Mouse (Mus musculus) C2C12 (cell line): ENCODE data around the gene Gast. TPM values are rescaled to one million over a fixed set of nuclear protein-coding genes. Genes with fewer than 3 reads are reported as not detected.
"Not testable (repeated sequence)": the region's sequence is repeated elsewhere in the genome, so short reads cannot be mapped to it uniquely, and the experiment has no call there.

Experiments
- H3K27me3 ChIP-seq: one replicate; pipeline ENCODE4 v1.6.1; 2011; ENCODE audit not compliant: control insufficient read depth, insufficient read depth, insufficient read length
- H3K36me3 ChIP-seq: one replicate; pipeline ENCODE4 v1.6.1; 2011; ENCODE audit not compliant: control insufficient read depth, insufficient read depth
- H3K4me3 ChIP-seq: one replicate; pipeline ENCODE4 v1.5.1; 2011; ENCODE audit warnings: mild to moderate bottlenecking, control low read depth; ENCODE audit not compliant: poor library complexity, insufficient read depth, severe bottlenecking
- H3K79me2 ChIP-seq: one replicate; pipeline ENCODE4 v1.6.1; 2011; ENCODE audit not compliant: control insufficient read depth, insufficient read depth
- H3K79me3 ChIP-seq: one replicate; pipeline ENCODE4 v1.6.1; 2011; ENCODE audit warnings: low read depth, control low read depth
- H3ac ChIP-seq: one replicate; pipeline ENCODE3; 2011; ENCODE audit warnings: low read depth; ENCODE audit not compliant: control insufficient read depth, insufficient read length
- CEBPB ChIP-seq: IDR thresholded peaks from one replicate; pipeline ENCODE4 v1.6.1; 2011; ENCODE audit warnings: low read depth, mild to moderate bottlenecking, control low read depth, moderate library complexity
- CTCF ChIP-seq: IDR thresholded peaks from one replicate; pipeline ENCODE4 v1.5.1; 2011; ENCODE audit not compliant: control insufficient read depth, insufficient read depth, insufficient read length
- FOSL1 ChIP-seq: IDR thresholded peaks from one replicate; pipeline ENCODE4 v1.8.0; 2011; ENCODE audit warnings: mild to moderate bottlenecking, low read length; ENCODE audit not compliant: poor library complexity, insufficient read depth, severe bottlenecking
- MAX ChIP-seq: IDR thresholded peaks from one replicate; pipeline ENCODE4 v1.6.1; 2011; ENCODE audit warnings: mild to moderate bottlenecking, control low read depth
- MYOD1 ChIP-seq: IDR thresholded peaks from one replicate; pipeline ENCODE4 v1.6.1; 2011; ENCODE audit warnings: low read depth; ENCODE audit not compliant: control insufficient read depth, insufficient read length
- MYOG ChIP-seq: IDR thresholded peaks from one replicate; pipeline ENCODE4 v1.6.1; 2011; ENCODE audit not compliant: control insufficient read depth, insufficient read length; ENCODE audit errors: extremely low read depth
- USF1 ChIP-seq: IDR thresholded peaks from one replicate; pipeline ENCODE4 v1.6.1; 2011; ENCODE audit warnings: low read depth, mild to moderate bottlenecking, control low read depth, moderate library complexity
- polyA plus RNA-seq: library from polyadenylated mRNA; unstranded; fragments of >200 nt; fragmentation: generic; extraction: Trizol; gene quantifications from one replicate; pipeline ENCODE4 v1.2.1, GENCODE M21; 2012; ENCODE audit warnings: missing spikeins

Gene Gast
- polyA plus RNA-seq, 1 experiment, result not detected

DNA sequence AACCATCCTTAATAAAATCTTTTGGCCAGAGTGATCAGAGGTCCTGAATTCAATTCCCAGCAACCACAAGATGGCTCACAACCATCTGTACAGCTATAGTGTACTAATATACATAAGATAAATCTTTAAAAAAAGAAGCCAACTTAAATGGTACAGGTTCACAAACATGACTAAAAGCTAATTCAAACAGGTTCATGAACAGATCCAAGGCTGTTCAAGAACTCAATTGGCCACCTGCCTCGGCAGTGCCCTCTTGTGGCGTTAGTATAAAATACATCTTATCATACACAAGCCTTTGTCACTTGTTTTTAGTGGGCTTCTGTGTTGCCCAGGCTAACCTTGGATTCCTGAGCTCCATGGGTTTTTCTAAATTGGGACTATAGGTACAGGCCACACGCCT is 10.6 kb upstream of the Gast start:
- Histone ChIP-seq H3ac (no peak overlapping the region), H3K79me2 (peaks cover 25% of the 10 kb centered on the region), H3K79me3 (peaks cover 16% of the 10 kb centered on the region), H3K27me3 (no peaks in the 10 kb centered on the region), H3K36me3 (peaks cover 22% of the 10 kb centered on the region), H3K4me3 (no peak overlapping the region)
- TF ChIP-seq CTCF (no peak), MYOD1 (no peak), MYOG (no peak), FOSL1 (no peak), USF1 (no peak), CEBPB (no peak), MAX (no peak)

DNA sequence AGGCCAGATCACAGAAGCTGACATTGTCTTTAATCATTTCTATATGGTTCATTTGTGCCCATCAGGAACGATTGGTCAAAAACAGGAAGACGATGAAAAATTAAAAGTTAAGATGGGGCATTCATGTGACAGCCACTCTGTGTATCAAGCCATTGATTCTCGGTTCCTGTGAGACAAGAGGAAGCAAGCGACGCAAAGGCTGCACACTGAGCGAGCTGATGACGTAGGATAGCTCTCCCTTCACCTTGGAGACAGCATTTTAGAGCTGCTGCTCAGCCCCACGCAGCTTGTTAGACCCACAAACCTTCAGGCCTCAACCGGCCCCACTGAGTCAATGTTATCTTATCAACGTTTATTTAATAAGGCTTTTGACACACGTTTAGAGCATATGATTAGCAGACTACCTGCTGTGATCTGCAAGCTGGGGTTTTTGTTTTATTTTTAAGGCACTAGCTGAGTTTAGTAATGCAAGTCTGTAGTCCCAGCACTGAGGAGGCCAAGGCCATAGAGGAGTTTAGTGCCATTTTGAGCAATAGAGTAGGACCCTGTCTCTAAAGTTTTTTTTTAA is 9.1 kb upstream of the Gast start:
- peaks cover 16% of the 10 kb centered on the region for H3K79me3 ChIP-seq
- H3ac ChIP-seq, result no peak overlapping the region
- peaks cover 24% of the 10 kb centered on the region for H3K79me2 ChIP-seq
- H3K4me3 ChIP-seq, result no peak overlapping the region
- H3K27me3 ChIP-seq, result no peaks in the 10 kb centered on the region
- TF ChIP-seq MAX (no peak), CTCF (no peak), MYOD1 (no peak), MYOG (no peak), USF1 (no peak), FOSL1 (no peak), CEBPB (no peak)
- peaks cover 22% of the 10 kb centered on the region for H3K36me3 ChIP-seq

DNA sequence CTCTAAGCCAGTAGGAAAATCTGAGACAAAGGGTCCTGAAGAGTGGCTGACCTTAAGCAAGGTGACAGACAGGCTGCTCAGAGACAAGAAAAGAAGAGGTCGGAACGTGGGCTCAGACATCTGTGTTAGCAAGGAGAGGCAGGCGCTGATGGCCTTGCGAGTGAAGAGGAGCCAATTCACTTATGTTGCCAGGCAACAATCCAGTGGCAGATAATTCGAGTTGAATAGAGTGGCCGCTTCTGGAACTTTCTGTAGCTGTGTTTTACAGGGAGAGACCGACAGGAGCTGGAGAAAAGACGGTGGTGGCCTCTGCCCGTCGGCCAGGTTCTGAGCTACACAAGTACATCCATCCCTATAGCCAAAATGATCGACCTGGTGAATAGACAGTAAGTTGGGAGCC is 6.9 kb upstream of the Gast start:
- Histone ChIP-seq H3K79me3 (no peaks in the 10 kb centered on the region), H3K79me2 (peaks cover 2% of the 10 kb centered on the region), H3K4me3 (no peak overlapping the region), H3K36me3 (peaks cover 3% of the 10 kb centered on the region), H3K27me3 (no peaks in the 10 kb centered on the region), H3ac (no peak overlapping the region)
- TF ChIP-seq CTCF, result no peak
- no peak for TF ChIP-seq CEBPB
- TF ChIP-seq FOSL1, result no peak
- TF ChIP-seq MYOD1, result no peak
- TF ChIP-seq MAX, result no peak
- no peak for TF ChIP-seq USF1
- no peak for TF ChIP-seq MYOG

DNA sequence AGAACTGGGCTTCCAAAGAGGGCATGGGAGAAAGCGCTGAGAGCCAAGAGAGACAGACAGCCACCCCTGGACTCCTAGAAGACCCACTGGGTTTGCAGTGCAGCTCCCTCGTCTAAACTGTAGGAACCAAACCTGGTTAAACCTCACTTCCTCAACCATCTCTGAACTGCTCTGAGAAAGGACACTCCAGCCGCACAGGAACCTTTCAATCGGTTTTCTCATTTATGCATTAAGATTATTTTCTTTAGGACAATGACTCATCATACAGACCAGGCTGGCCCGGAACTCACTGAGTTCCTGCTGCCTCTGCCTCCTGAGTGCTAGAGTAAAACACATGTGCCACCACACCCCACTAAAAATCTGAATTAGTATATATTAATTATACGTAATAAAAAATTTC is 6.4 kb upstream of the Gast start:
- Histone ChIP-seq H3K36me3 (no peaks in the 10 kb centered on the region), H3K27me3 (no peaks in the 10 kb centered on the region), H3ac (no peak overlapping the region), H3K79me3 (no peaks in the 10 kb centered on the region), H3K4me3 (no peak overlapping the region), H3K79me2 (no peaks in the 10 kb centered on the region)
- TF ChIP-seq MYOG, result no peak
- TF ChIP-seq CTCF, result no peak
- TF ChIP-seq MAX, result no peak
- TF ChIP-seq FOSL1, result no peak
- no peak for TF ChIP-seq USF1
- TF ChIP-seq CEBPB, result no peak
- TF ChIP-seq MYOD1, result no peak

DNA sequence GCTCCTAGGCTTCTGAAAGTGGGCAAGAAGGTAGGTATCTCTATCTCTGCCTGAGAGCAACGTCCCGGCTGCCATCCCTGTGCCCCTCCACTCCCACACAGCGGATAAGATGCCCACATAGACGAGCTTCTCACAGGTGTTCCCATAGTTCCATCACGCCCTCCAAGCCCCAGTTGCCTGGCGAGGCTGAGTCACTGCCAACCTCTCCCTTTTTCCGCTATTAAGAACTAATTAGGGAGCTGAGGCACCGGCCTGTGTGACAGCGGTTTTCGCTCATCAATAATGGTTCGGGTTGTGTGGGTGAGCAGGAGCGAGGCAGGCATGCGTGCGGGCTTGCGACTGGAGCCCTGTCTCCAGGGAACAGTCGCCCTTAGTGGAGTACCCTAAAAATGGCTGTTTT is 4.0 kb upstream of the Gast start:
- Histone ChIP-seq H3K4me3 (no peak overlapping the region), H3K79me3 (no peaks in the 10 kb centered on the region), H3K36me3 (no peaks in the 10 kb centered on the region), H3K27me3 (no peaks in the 10 kb centered on the region), H3K79me2 (no peaks in the 10 kb centered on the region), H3ac (no peak overlapping the region)
- TF ChIP-seq MYOD1 (no peak), MYOG (no peak), CEBPB (no peak), CTCF (no peak), FOSL1 (no peak), USF1 (no peak), MAX (no peak)

DNA sequence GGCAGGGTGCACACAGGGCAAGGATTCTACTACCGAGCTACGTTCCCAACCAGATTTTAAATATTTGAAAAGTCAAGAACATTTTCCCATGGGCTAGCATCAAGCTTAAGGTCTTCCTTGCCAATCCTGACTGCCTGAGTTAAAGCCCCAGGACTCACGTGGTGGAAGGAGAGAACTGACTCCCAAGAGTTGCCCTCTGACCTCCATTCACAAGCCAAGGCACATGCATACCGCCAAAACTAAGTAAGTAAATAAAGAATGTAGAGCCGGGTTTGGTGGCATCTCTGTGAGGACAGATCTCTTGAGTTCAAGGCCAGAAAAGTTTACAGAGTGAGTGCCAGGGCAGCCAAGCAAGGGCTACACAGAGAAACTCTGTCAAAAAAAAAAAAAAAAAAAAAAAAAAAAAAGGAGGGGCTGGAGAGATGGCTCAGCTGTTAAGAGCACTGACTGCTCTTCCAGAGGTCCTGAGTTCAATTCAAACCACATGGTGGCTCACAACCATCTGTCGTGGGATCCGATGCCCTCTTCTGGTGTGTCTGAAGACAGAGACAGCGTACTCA is 3.3 kb upstream of the Gast start:
- H3K79me3 ChIP-seq, H3K27me3 ChIP-seq, H3ac ChIP-seq, H3K4me3 ChIP-seq, H3K79me2 ChIP-seq, H3K36me3 ChIP-seq: not testable (repeated sequence)
